Mouse (Mus musculus): ENCODE data around the gene Adamts17. TPM values are rescaled to one million over a fixed set of nuclear protein-coding genes. Genes with fewer than 3 reads are reported as not detected.
A peak's percentile ranks its signal among the peaks of the same experiment; 100 is the strongest.

The Adamts17 gene
- polyA plus RNA-seq, 1 experiment, result 2.4 TPM

DNA sequence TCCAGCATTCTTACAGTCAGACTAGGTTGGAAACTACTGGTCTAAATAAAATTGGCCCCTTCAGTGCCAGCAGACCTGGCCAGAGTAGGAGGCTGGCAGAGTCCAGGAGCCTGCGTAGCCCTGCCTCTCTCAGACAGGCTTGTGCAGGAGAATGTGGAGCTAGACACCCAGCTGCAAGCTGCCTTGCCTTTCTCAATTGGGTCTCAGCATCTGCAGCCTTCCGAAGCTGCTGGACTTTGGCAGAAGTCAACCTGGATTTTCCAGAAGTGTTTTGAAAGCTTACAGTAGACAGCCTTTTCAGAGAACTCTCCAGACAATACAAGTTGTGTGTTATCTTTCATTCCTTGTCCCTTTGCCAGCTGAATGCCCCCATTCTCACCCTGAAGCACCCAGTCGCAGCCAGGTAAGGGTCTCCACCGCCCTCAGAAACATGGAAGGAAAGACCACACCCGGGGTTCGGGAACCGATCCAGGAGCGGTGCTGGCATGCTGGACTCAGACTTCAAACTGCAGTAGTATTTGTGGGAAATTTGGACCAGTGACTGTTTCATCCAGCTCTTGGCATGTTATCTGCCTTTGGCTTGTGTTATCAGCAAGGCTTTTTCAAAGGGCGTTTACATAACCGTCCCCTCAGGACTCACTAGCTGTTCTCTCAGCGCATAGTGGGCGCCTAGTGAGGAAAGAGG, 173.8 kb downstream of the Adamts17 start:
- H3K36me3 ChIP-seq (ENCODE audit: control insufficient read depth, insufficient read depth, low read length), result no peaks in the 10 kb centered on the region
- no peaks in the 10 kb centered on the region for H3K27me3 ChIP-seq (ENCODE audit: control insufficient read depth, insufficient read depth, low read length)
- DNase-seq, result no peak
- no peak overlapping the region for H3K4me3 ChIP-seq (ENCODE audit: control insufficient read depth, insufficient read depth, low read length)
- H3K4me1 ChIP-seq (replicated peaks; ENCODE audit: control insufficient read depth, insufficient read depth, low read length), result no peaks in the 10 kb centered on the region
- WGBS, result 97% methylated on average over 12 of the region's 12 CpGs
- H3K27ac ChIP-seq (ENCODE audit: control insufficient read depth, insufficient read depth, low read length), result no peak overlapping the region
- TF ChIP-seq CTCF (IDR thresholded peaks at IDR 0.05; ENCODE audit: borderline replicate concordance, control insufficient read depth, extremely low read depth, insufficient read depth, low read length, poor library complexity), result no peak
- TF ChIP-seq POLR2A (IDR thresholded peaks at IDR 0.05; ENCODE audit: control insufficient read depth, extremely low read depth, insufficient read depth, low read length, poor library complexity), result no peak

DNA sequence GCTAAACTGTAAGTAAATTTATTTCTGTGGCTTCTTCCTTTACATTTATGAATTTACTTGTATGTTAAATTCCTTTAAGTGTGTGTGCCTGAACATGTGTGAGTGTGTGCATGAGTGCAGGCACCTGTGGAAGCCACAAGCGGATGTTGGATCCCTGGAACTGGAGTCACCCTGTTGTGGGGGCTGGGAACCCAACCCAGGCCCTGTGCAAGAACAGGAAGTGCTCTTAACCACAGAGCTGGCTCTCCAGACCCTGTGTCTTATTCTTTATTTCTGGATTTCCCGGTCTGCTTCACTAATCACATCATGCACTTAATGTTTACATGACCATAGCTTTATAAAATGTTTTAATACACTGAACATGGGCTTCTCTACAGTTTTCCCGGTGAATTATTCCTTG, 180.4 kb downstream of the Adamts17 start:
- Histone ChIP-seq H3K36me3 (ENCODE audit: control insufficient read depth, insufficient read depth, low read length) (no peaks in the 10 kb centered on the region), H3K4me1 (replicated peaks; ENCODE audit: control insufficient read depth, insufficient read depth, low read length) (peaks cover 3% of the 10 kb centered on the region; the same call in 1 of the 2 replicates), H3K27ac (ENCODE audit: control insufficient read depth, insufficient read depth, low read length) (no peak overlapping the region), H3K27me3 (ENCODE audit: control insufficient read depth, insufficient read depth, low read length) (no peaks in the 10 kb centered on the region), H3K4me3 (ENCODE audit: control insufficient read depth, insufficient read depth, low read length) (no peak overlapping the region)
- TF ChIP-seq CTCF (IDR thresholded peaks at IDR 0.05; ENCODE audit: borderline replicate concordance, control insufficient read depth, extremely low read depth, insufficient read depth, low read length, poor library complexity) (no peak), POLR2A (IDR thresholded peaks at IDR 0.05; ENCODE audit: control insufficient read depth, extremely low read depth, insufficient read depth, low read length, poor library complexity) (no peak)
- WGBS, result 39% methylated on average over 3 of the region's 3 CpGs
- peak; percentile 24 for DNase-seq

DNA sequence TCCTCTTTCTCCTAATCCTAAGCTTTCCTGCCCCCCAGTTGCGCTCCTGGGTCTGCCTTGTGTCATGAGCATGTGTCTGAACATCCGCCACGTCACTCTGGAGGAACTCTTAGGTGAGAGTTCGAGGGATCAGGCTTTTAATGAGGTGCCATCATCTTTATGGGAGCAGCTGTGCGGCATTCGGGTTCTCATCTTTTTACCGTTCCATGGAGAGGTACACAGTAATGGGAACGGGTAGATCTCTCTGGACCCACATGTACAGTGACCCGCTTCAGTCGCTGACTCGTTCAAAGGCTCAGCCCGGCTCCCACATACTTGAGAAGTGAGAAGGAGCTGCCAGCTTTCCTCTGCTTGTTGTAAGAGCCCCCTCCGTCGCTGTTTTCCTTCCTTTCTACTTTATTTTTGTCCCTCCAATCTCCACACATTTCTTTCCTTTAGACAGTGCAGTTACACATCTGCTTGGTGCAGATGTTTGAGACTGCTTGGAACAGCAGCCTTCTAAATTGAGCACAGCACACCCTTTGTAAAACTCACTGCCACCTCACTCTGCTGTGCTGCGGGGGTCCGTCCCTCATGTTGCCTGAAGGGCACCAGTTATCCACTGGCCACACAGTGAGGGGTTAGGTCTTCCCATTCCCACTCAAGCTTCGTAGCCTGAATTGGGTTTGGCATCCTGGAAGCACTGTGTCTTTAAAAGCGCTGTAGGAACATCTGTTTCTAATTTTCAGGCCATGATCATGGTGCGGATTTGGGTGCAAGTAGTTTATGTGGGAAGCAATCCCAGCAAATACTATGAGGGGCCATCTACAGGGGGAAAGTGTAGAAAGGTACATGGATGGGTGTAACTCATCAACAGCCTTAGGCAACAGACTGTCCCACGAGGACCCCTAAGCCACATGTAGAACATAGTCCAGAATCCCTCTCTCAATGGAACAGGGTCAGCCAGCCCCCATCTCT, 186.9 kb downstream of the Adamts17 start:
- no peaks in the 10 kb centered on the region for H3K36me3 ChIP-seq (ENCODE audit: control insufficient read depth, insufficient read depth, low read length)
- H3K27ac ChIP-seq (ENCODE audit: control insufficient read depth, insufficient read depth, low read length), result no peak overlapping the region
- H3K27me3 ChIP-seq (ENCODE audit: control insufficient read depth, insufficient read depth, low read length), result no peaks in the 10 kb centered on the region
- no peak overlapping the region for H3K4me3 ChIP-seq (ENCODE audit: control insufficient read depth, insufficient read depth, low read length)
- peaks cover 6% of the 10 kb centered on the region; the same call in 1 of the 2 replicates for H3K4me1 ChIP-seq (replicated peaks; ENCODE audit: control insufficient read depth, insufficient read depth, low read length)
- no peak for DNase-seq
- WGBS, result 95% methylated on average over 20 of the region's 20 CpGs
- TF ChIP-seq POLR2A (IDR thresholded peaks at IDR 0.05; ENCODE audit: control insufficient read depth, extremely low read depth, insufficient read depth, low read length, poor library complexity), result no peak
- no peak for TF ChIP-seq CTCF (IDR thresholded peaks at IDR 0.05; ENCODE audit: borderline replicate concordance, control insufficient read depth, extremely low read depth, insufficient read depth, low read length, poor library complexity)

DNA sequence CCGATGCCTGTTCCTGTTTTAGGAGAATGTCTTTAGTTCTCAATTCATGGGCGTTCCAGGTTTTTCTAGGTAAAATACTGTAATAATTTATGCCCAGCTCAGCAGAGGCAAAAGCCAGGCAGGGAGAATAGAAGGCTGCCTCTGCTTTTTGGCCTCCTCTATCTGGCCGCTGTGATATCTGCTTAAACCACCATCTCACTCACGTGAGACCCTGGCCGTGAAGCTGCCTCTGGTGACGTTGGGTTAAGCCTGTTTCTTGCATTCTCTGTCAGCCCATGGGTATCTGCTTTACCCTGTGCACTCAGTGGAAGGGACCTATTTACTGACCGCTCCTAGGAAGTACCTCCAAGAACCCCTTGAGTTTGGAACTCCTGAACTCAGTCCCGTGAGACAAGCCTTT, 187.7 kb downstream of the Adamts17 start:
- TF ChIP-seq POLR2A (IDR thresholded peaks at IDR 0.05; ENCODE audit: control insufficient read depth, extremely low read depth, insufficient read depth, low read length, poor library complexity) (no peak), CTCF (IDR thresholded peaks at IDR 0.05; ENCODE audit: borderline replicate concordance, control insufficient read depth, extremely low read depth, insufficient read depth, low read length, poor library complexity) (no peak)
- Histone ChIP-seq H3K4me3 (ENCODE audit: control insufficient read depth, insufficient read depth, low read length) (no peak overlapping the region), H3K27ac (ENCODE audit: control insufficient read depth, insufficient read depth, low read length) (no peak overlapping the region), H3K27me3 (ENCODE audit: control insufficient read depth, insufficient read depth, low read length) (no peaks in the 10 kb centered on the region), H3K4me1 (replicated peaks; ENCODE audit: control insufficient read depth, insufficient read depth, low read length) (peaks cover 6% of the 10 kb centered on the region; the same call in 1 of the 2 replicates), H3K36me3 (ENCODE audit: control insufficient read depth, insufficient read depth, low read length) (no peaks in the 10 kb centered on the region)
- WGBS, result 98% methylated on average over 8 of the region's 8 CpGs
- no peak for DNase-seq

DNA sequence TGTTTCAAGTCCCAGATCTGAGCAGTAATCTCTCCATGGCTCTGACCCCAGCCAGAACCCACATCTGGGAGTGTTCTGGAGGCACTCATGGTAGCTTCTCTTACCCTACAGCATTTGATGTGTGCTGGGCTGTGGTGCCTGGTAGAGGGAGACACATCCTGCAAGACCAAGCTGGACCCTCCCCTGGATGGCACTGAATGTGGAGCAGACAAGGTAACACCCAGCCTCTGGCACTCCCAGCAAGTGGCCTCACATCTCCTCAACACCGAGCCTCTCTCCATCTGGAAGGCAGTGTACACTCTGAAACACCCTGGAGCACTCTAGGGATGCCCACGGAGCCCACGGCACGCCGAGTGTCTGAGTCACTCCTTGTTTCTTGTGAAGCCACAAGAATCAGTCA, 188.2 kb downstream of the Adamts17 start:
- Histone ChIP-seq H3K27me3 (ENCODE audit: control insufficient read depth, insufficient read depth, low read length) (no peaks in the 10 kb centered on the region), H3K4me3 (ENCODE audit: control insufficient read depth, insufficient read depth, low read length) (no peak overlapping the region), H3K36me3 (ENCODE audit: control insufficient read depth, insufficient read depth, low read length) (no peaks in the 10 kb centered on the region), H3K27ac (ENCODE audit: control insufficient read depth, insufficient read depth, low read length) (no peak overlapping the region), H3K4me1 (replicated peaks; ENCODE audit: control insufficient read depth, insufficient read depth, low read length) (peaks cover 6% of the 10 kb centered on the region; the same call in 1 of the 2 replicates)
- DNase-seq, result no peak
- 97% methylated on average over 5 of the region's 5 CpGs for WGBS
- TF ChIP-seq CTCF (IDR thresholded peaks at IDR 0.05; ENCODE audit: borderline replicate concordance, control insufficient read depth, extremely low read depth, insufficient read depth, low read length, poor library complexity) (no peak), POLR2A (IDR thresholded peaks at IDR 0.05; ENCODE audit: control insufficient read depth, extremely low read depth, insufficient read depth, low read length, poor library complexity) (no peak)

DNA sequence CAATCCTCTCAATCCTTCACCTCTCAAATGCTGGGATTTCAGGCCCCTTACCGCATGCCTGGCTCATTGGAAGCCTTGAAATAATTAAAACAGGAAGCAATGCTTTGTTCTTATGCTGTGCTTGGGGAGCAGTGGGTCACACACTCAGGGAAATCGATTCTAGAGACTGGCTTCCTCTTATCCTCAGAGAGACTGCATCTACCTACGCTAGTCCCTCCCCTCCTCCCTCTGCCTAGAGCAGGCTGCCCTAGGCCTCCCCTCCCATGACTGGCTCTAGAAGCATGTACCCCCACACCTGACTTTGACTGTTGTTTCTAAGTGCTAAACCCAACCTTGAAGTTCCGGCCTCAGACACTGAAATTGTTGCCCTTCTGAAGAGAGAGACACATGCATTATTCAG, 189.4 kb downstream of the Adamts17 start:
- Histone ChIP-seq H3K4me3 (ENCODE audit: control insufficient read depth, insufficient read depth, low read length) (no peak overlapping the region), H3K36me3 (ENCODE audit: control insufficient read depth, insufficient read depth, low read length) (no peaks in the 10 kb centered on the region), H3K27ac (ENCODE audit: control insufficient read depth, insufficient read depth, low read length) (no peak overlapping the region), H3K4me1 (replicated peaks; ENCODE audit: control insufficient read depth, insufficient read depth, low read length) (peaks cover 6% of the 10 kb centered on the region; the same call in 1 of the 2 replicates), H3K27me3 (ENCODE audit: control insufficient read depth, insufficient read depth, low read length) (no peaks in the 10 kb centered on the region)
- DNase-seq, result no peak
- WGBS, result 49% methylated on average over 4 of the region's 4 CpGs
- TF ChIP-seq CTCF (IDR thresholded peaks at IDR 0.05; ENCODE audit: borderline replicate concordance, control insufficient read depth, extremely low read depth, insufficient read depth, low read length, poor library complexity) (no peak), POLR2A (IDR thresholded peaks at IDR 0.05; ENCODE audit: control insufficient read depth, extremely low read depth, insufficient read depth, low read length, poor library complexity) (no peak)
